Mouse (Mus musculus) olfactory bulb, adult 2 months (tissue): Measurements from ENCODE around the gene Speer4d.
"Not testable (repeated sequence)": the region's sequence is repeated elsewhere in the genome, so short reads cannot be mapped to it uniquely, and the experiment has no call there.

ENCODE experiments used
- CTCF ChIP-seq: fragments of 200-500 bp; IDR thresholded peaks from 2 replicates; pipeline ENCODE4 v1.5.1; 2012; ENCODE audit warnings: low read depth, mild to moderate bottlenecking, low read length, moderate library complexity; ENCODE audit not compliant: insufficient read depth
- POLR2A ChIP-seq: fragments of 200-500 bp; IDR thresholded peaks from 2 replicates; pipeline ENCODE4 v1.6.1; 2012; ENCODE audit warnings: mild to moderate bottlenecking, low read depth, low read length, moderate library complexity; ENCODE audit not compliant: insufficient read depth

DNA sequence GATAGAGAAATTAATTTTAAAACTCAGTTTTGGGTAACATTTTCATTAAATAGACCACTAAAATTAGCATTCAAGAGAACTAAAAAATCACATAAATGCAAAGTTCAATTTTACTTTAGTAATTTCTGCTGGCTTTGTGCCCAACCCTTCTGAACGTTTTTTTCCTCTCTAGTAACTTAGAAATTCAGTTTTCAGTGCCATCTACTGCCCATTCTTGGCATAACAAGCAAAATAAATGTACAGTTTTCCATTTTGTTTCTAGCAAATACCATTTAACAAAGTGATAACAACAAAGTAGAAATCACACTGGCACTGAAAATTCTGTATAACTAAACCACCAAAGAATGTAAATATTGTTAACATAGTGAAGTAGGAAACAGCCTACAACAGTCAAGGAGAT, 8.2 kb upstream of the Speer4d start:
- not testable (repeated sequence) for TF ChIP-seq POLR2A, CTCF
